Mouse (Mus musculus) 3134 (cell line): ENCODE results near the gene Actl6a.
"Not testable (repeated sequence)": the region's sequence is repeated elsewhere in the genome, so short reads cannot be mapped to it uniquely, and the experiment has no call there.

Experiments
- DNase-seq: peaks from one replicate; pipeline ENCODE4 v3.0.0-alpha.2; 2011; ENCODE audit warnings: low spot score; ENCODE audit not compliant: insufficient read length; ENCODE audit errors: extremely low read depth

Gene Actl6a

GRCm38 (mm10) chr3:32705647-32706348 is at the start of gene Actl6a:
Gene Actl6a (plus strand): TSS chr3:32706298.
- DNase-seq = not testable (repeated sequence)

GRCm38 (mm10) chr3:32656398-32656994 is 49.6 kb upstream of the Actl6a start:
- DNase-seq = no peak

- no peak for DNase-seq
Measured at GRCm38 (mm10) chr3:32658401-32658800, 47.7 kb upstream of the Actl6a start.

- no peak for DNase-seq
Measured at GRCm38 (mm10) chr3:32658821-32659220, 47.3 kb upstream of the Actl6a start.

- DNase-seq = no peak
Measured at GRCm38 (mm10) chr3:32659506-32659905, 46.6 kb upstream of the Actl6a start.

- no peak for DNase-seq
Measured at GRCm38 (mm10) chr3:32660276-32660675, 45.8 kb upstream of the Actl6a start.

- DNase-seq = no peak
Measured at GRCm38 (mm10) chr3:32660831-32661555, 45.1 kb upstream of the Actl6a start.

- no peak for DNase-seq
Measured at GRCm38 (mm10) chr3:32661556-32661930, 44.6 kb upstream of the Actl6a start.

- no peak for DNase-seq
Measured at GRCm38 (mm10) chr3:32668256-32668959, 37.7 kb upstream of the Actl6a start.

- no peak for DNase-seq
Measured at GRCm38 (mm10) chr3:32669211-32669610, 36.9 kb upstream of the Actl6a start.

- no peak for DNase-seq
Measured at GRCm38 (mm10) chr3:32670196-32670595, 35.9 kb upstream of the Actl6a start.

GRCm38 (mm10) chr3:32673151-32673550 is 32.9 kb upstream of the Actl6a start:
- DNase-seq = no peak

- DNase-seq = peak; percentile 57
Measured at GRCm38 (mm10) chr3:32676393-32676792, 29.7 kb upstream of the Actl6a start.

GRCm38 (mm10) chr3:32682910-32683531 is 23.1 kb upstream of the Actl6a start:
- DNase-seq = no peak

- DNase-seq = no peak
Measured at GRCm38 (mm10) chr3:32684631-32685030, 21.5 kb upstream of the Actl6a start.

- DNase-seq = no peak
Measured at GRCm38 (mm10) chr3:32686537-32686936, 19.6 kb upstream of the Actl6a start.

- DNase-seq = no peak
Measured at GRCm38 (mm10) chr3:32687156-32687555, 18.9 kb upstream of the Actl6a start.

- DNase-seq = no peak
Measured at GRCm38 (mm10) chr3:32689567-32689999, 16.5 kb upstream of the Actl6a start.

- no peak for DNase-seq
Measured at GRCm38 (mm10) chr3:32690008-32690407, 16.1 kb upstream of the Actl6a start.

- DNase-seq = no peak
Measured at GRCm38 (mm10) chr3:32690901-32691300, 15.2 kb upstream of the Actl6a start.

- DNase-seq = no peak
Measured at GRCm38 (mm10) chr3:32691841-32692240, 14.3 kb upstream of the Actl6a start.
